Mouse (Mus musculus) brain, embryonic 14.5 days (tissue): ENCODE results near the gene Gm21987.

Experiments
- CTCF ChIP-seq: fragments of 200-500 bp; IDR thresholded peaks from 2 replicates; pipeline ENCODE4 v1.5.1; 2012; ENCODE audit warnings: inconsistent platforms, mild to moderate bottlenecking, moderate library complexity, borderline replicate concordance; ENCODE audit not compliant: insufficient read depth, insufficient read length; ENCODE audit errors: extremely low read depth
- POLR2A ChIP-seq: fragments of 200-500 bp; IDR thresholded peaks from 2 replicates; pipeline ENCODE4 v1.6.1; 2012; ENCODE audit warnings: mild to moderate bottlenecking, inconsistent platforms, borderline replicate concordance; ENCODE audit not compliant: poor library complexity, insufficient read depth, insufficient read length, severe bottlenecking; ENCODE audit errors: extremely low read depth

DNA sequence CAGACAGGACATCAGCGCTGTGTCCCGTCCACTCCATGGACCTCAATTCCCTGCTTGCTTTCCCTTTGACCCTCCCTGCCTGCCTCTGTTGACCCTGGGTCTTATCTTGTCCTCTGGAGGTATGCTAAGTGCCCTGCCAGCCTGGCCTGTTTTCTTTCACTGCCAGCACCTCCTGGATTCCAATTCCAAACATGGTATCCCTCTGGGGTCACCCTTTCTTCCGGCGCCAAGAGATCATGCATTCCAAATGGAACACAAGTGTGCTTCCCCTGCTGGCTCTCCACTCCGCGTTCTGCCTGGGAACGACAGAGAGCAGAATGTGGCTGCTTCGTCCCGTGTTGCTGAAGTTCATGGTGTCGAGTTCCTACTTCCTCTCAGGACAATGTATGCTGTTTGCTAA, 15.1 kb downstream of the Gm21987 start, which contains the start of gene Popdc2:
- TF ChIP-seq POLR2A (no peak), CTCF (no peak)
